Mouse (Mus musculus): ENCODE measurements around the gene Nup85.
"Not testable (repeated sequence)": the region's sequence is repeated elsewhere in the genome, so short reads cannot be mapped to it uniquely, and the experiment has no call there.

Gene Nup85

DNA sequence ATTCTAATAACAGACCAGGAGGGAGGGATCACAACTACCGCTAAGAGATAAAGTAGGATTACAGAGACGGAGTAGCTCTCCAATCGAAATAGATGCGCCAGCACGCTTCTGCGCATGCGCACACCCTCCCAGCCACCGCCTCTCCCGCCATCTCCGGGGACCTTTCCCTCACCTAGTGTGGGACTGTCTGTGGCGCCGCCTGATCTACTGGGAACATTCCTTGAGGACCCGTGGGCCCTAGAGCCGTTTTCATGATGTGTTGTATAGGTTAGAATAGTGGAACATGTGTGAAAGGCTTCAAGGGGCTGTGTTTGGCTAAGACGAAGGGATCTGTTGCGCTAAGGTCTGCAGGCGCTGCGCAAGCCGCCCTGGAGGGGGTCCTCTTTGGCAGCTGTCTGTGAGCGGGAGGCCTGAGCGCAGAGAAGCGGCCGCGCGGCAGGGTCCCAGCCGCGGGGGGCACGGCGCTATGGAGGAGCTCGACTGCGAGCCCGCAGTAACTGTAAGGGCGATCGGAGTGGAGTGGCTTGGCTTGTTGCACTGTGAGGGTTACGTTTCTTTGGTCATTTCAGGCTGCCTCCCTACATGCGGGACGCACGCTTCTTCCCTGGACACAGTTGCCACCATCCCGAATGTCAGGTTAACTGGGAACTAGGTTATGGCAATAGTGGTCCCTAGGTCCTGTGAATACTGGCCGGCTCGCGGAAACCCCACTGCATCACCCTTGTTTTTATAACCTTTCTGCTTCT, at the start of gene Nup85:
Gene Nup85, plus strand, starts transcription at position 371 of the 746 bp plus-strand sequence.
- peak; percentile 92 for DNase-seq (ENCODE audit: low read depth)

DNA sequence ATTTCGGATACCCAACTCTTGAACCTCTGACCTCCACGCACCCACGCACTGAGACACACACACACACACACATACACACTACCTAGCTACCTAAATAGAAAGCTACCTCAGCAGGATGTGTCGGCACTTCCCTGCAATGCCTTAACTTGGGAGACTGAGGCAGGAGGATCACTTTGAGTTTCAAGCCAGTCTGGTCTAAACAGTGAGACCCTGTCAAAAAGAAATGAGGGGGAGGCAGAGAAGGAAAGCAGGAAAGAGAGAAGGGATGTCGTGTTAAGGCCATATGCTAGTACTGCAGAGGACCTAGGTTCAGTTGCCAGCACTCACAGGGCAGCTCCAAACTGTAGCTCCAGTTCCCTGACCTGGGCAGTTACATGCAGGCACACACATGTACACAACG, 49.2 kb upstream of the Nup85 start:
- DNase-seq (ENCODE audit: low read depth): no peak

DNA sequence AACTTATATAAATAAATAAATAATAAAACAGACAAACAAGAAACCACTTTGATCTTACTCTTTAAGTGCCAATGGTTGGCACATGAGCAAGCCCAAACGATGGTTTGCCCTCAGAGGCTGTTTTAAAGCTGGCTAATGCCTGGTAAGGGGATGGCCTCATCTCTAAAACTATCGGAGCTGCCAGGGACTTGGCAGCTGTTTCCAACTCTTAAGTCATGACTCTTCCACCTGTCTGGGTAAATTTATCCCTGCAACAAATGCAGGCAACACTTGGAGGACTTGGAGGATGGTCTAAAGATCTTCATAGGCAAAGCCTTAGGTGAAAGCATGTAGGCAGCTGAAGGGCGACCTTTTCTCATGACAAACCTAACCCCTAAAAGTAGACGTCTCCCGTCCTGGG, 47.3 kb upstream of the Nup85 start:
- DNase-seq (ENCODE audit: low read depth): no peak

- DNase-seq (ENCODE audit: low read depth): no peak
Observed at GRCm38 (mm10) chr11:115518693-115519092, 45.5 kb upstream of the Nup85 start.

- no peak for DNase-seq (ENCODE audit: low read depth)
Observed at GRCm38 (mm10) chr11:115519581-115519980, 44.7 kb upstream of the Nup85 start.

DNA sequence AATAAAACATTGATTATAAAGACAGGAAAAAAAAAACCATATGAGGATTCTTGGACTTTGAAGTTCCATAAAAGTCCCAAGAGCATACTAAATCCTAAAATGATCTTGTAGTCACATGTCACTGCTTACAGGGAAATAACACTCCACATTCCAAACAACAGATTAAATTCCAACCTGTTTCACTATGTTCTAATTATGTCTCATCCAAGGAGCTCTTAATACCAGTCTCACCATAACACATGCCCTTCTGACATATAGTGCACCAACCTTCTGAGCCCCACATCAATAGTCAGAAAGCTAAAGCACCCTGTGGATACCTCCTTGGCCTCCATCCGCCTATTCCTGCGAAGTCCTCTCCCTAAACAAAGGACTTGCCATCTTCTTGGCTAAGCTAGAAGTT, 44.0 kb upstream of the Nup85 start:
- DNase-seq (ENCODE audit: low read depth): no peak

DNA sequence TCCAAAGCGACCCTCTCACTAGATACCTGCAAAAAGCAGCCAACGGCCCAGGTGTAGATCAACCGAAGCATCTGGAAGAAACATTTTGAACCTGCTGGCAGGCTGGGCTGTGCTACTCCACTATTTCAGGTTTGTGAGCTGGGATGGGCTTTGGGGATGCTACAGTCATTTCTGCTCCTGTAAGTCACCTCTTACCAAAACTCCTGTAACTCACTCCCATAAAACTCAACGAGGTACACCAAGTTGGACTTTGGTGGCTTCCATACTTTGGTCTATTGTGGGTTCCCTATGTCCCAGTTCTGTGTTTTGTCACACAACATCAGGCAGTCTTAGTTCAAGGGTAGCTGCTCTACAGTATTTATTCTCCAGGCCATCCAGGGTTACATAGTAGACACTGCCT, 43.2 kb upstream of the Nup85 start:
- DNase-seq (ENCODE audit: low read depth): no peak

- DNase-seq (ENCODE audit: low read depth): no peak
Observed at GRCm38 (mm10) chr11:115522238-115522637, 42.0 kb upstream of the Nup85 start.

DNA sequence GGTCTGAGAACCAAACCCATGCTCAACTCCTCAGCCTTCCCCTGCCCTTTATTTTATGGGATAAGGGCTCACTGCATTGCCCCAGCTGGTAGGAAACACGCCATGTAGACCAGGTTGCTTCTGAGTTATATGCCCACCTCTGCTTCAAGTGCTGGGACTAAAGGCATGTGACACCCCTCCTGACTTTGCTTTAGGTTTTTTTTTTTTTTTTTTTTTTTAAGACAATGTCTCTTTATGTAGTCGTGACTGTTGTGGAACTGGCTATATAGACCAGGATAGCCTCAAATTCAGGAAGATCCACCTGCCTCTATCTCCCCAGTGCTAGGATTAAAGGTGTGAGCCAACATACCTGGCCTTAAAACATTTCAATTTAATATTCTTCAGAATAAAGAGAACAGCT, 41.5 kb upstream of the Nup85 start:
- no peak for DNase-seq (ENCODE audit: low read depth)

GRCm38 (mm10) chr11:115526446-115526845, 37.8 kb upstream of the Nup85 start:
- DNase-seq (ENCODE audit: low read depth): not testable (repeated sequence)

DNA sequence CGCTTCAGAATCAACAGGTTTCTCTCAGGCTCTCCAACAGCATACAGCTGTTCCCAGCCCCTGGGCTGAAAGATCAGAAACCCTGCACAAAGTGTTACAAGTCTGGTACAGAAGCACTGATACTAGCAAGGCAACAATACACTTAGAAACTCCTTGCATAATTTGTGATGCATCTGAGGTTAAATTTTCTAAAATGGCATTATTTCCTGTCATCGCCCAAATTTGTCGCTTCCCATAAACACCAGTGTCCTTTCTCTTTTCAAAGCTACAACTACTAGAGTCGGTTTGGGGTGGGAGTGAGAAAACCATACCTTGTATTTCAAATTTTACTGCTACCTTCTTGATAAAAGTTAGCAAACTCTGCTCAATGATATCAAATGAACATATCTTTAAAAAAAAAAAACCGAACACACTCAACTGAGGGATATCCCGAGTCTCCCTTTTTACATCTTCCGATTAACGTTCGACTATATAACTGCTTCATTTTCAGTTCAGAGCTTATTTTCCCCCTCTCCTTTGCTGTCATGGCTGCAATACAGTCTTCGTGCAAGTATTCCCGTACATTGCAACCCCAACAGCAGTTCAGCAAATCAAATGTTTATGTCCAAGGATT, 29.4 kb upstream of the Nup85 start:
- no peak for DNase-seq (ENCODE audit: low read depth)

- DNase-seq (ENCODE audit: low read depth): no peak
Observed at GRCm38 (mm10) chr11:115535401-115536037, 28.7 kb upstream of the Nup85 start.

DNA sequence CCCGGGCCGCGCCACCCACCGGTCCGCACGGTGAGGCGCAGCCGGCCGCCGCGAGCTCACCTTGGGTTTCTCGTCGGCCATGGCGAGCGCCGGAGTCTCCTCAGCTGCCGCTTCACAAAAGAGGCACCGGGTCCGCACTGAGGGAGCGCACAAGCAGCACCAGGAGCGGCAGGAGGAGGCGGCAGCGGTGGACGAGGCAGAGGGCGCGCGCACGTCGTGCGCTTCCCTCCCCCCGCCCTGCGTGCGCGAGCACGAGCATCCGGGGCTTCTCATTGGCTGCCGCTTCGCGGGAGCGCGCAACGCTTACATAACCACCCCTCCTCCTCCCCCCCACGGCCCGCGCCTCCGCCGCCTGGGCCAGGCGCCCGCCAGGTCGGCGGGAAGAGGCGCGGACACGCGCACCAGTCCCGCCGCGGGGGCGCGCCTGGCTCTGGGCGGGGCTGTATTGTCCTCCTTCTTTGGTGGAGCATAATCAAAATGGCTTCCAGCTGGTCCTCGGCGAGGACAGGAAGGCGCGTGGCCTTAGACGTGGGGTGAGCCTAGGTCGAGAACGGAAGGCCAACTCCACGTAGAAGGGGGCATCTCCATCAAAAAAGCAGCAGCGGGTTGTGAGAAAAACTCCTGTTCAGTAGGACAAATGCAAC, 28.1 kb upstream of the Nup85 start, which contains the start of gene Sumo2:
Gene Sumo2, minus strand, starts transcription at position 239 of the 644 bp plus-strand sequence.
- DNase-seq (ENCODE audit: low read depth): peak; percentile 92

DNA sequence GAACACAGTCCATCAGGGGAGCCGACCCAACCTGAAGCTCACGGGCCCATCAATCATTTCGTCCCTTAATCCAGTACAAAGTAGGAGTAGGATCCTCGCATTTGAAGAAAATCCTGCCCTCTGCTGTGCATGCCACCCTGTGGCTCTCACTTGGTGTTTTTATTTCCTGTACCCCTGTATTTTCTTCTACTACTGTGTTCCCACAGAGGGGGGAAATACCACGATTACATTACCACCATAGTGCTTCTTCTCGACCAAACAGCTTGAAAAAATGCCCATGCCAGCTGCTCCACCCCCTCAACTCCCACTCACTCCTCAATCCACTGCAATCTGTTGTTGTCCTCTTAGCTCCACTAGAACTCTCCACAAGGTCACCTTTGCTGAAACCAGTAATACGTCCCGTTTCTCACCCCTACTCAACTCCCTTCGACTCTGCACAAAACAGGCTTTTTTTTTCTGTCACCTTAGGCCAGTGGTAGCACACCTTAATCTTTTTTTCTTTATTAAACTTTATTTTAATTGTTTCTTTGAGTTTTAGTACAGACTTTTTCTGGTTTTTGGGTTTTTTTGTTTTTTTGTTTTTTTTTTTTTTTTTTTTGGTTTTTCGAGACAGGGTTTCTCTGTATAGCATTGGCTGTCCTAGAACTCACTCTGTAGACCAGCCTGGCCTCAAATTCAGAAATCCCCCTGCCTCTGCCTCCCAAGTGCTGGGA, 27.2 kb upstream of the Nup85 start:
- no peak for DNase-seq (ENCODE audit: low read depth)

DNA sequence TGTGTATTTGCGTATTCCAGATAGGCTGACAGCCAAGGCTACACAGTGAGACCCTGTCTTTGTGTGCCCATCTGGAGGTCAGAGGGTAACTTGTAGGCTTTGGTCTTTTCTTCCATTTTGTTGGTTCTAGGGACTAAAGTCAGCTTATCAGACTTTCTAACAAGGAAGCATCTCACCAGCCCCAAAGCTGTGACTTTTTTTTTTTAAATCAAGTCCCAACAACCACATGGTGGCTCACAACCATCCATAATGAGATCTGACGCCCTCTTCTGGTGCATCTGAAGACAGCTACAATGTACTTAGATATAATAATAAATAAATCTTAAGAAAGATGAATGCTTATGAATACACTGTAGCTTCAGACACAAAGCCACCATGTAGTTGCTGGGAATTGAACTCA, 26.2 kb upstream of the Nup85 start:
- DNase-seq (ENCODE audit: low read depth): no peak

GRCm38 (mm10) chr11:115543571-115543970, 20.7 kb upstream of the Nup85 start:
- DNase-seq (ENCODE audit: low read depth): no peak

GRCm38 (mm10) chr11:115552783-115553182, 11.5 kb upstream of the Nup85 start:
- DNase-seq (ENCODE audit: low read depth): no peak

GRCm38 (mm10) chr11:115555717-115556116, 8.5 kb upstream of the Nup85 start:
- no peak for DNase-seq (ENCODE audit: low read depth)

GRCm38 (mm10) chr11:115563406-115563805, 828 bp upstream of the Nup85 start:
- no peak for DNase-seq (ENCODE audit: low read depth)

- DNase-seq (ENCODE audit: low read depth): peak; percentile 7
Observed at GRCm38 (mm10) chr11:115564961-115565360, 727 bp downstream of the Nup85 start.

- no peak for DNase-seq (ENCODE audit: low read depth)
Observed at GRCm38 (mm10) chr11:115579080-115579479, 14.8 kb downstream of the Nup85 start.

Measured in c-Kit-positive CD71-negative TER-119-negative erythroid progenitor cells, embryonic 14.5 days (primary cell).